Mouse (Mus musculus): ENCODE data around the gene Slc35e3. TPM values are rescaled to one million over a fixed set of nuclear protein-coding genes. Genes with fewer than 3 reads are reported as not detected.
"Not testable (repeated sequence)": the region's sequence is repeated elsewhere in the genome, so short reads cannot be mapped to it uniquely, and the experiment has no call there.

Gene Slc35e3
- polyA plus RNA-seq, 1 experiment from 2014 or later: 30.6 TPM

DNA sequence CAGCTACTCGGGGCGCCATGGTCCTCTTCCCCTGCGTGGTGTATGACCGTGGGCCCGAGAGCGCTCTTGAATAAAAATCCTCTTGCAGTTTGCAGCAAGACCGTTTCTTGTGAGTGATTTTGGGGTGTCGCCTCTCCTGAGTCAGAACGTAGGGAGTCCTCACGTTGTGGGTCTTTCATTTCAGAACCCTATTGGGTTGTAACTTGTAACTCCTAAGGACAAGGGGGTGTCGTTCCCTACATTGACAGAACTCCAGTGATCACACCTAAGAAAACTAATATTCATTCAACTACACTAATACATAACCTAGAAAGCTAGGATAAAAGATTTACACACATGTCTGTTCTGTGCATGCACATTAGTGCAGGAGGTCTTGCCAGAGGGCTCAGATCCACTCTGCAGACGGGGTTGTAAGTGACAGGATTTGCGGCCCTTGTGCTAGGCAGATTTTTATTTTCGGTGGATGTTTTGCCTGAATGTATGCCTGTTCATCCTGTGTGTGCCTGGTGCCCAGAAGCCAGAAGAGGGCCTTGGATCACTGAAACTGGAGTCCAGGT lies 3.7 kb upstream of the Slc35e3 start:
- H3K4me1 ChIP-seq (replicated peaks): peaks cover 6% of the 10 kb centered on the region
- no peak for ATAC-seq (ENCODE audit: low read depth)
- no peaks in the 10 kb centered on the region for H3K27me3 ChIP-seq
- WGBS: 92% methylated on average over 14 of the region's 14 CpGs
- no peak overlapping the region for H3K27ac ChIP-seq (replicated peaks)
- H3K4me2 ChIP-seq: no peak overlapping the region
- H3K4me3 ChIP-seq: no peak overlapping the region
- peaks cover 46% of the 10 kb centered on the region for H3K36me3 ChIP-seq
- H3K9me3 ChIP-seq: no peaks in the 10 kb centered on the region
- H3K9ac ChIP-seq: no peak overlapping the region

DNA sequence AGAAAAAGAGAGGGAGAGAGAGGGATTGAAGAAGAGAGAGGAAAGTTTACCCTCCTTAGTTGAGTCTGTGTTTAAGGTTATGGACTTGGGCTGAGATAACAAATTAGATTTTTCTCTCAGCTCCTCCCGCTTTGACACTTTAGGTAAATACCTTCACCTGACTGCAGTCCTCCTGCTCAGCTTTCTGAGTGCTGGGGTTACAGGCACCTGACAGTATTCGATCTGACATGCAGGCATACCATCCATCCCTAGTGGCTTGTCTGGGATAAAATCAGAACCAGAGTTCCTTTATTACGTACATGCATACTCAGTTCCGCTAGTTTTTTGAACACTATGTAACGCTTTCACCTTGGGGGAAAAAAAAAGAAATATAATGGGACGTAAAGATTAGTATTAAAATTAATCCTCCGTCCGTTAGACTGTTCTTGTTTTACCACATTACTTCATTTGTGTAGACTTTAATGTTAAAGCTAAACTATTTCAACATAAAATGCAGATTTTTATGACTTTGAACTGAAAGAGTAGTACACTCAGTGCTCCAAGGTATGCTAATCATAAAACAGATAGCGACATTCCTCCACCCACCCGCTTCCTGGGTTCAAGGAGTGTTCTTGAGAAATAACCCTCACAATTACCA lies 3.0 kb upstream of the Slc35e3 start:
- Histone ChIP-seq H3K27ac (replicated peaks) (no peak overlapping the region), H3K9me3 (no peaks in the 10 kb centered on the region), H3K4me2 (no peak overlapping the region), H3K4me1 (replicated peaks) (peaks cover 13% of the 10 kb centered on the region), H3K9ac (no peak overlapping the region), H3K27me3 (no peaks in the 10 kb centered on the region), H3K36me3 (peaks cover 40% of the 10 kb centered on the region), H3K4me3 (no peak overlapping the region)
- no peak for ATAC-seq (ENCODE audit: low read depth)
- 95% methylated on average over 10 of the region's 10 CpGs for WGBS

DNA sequence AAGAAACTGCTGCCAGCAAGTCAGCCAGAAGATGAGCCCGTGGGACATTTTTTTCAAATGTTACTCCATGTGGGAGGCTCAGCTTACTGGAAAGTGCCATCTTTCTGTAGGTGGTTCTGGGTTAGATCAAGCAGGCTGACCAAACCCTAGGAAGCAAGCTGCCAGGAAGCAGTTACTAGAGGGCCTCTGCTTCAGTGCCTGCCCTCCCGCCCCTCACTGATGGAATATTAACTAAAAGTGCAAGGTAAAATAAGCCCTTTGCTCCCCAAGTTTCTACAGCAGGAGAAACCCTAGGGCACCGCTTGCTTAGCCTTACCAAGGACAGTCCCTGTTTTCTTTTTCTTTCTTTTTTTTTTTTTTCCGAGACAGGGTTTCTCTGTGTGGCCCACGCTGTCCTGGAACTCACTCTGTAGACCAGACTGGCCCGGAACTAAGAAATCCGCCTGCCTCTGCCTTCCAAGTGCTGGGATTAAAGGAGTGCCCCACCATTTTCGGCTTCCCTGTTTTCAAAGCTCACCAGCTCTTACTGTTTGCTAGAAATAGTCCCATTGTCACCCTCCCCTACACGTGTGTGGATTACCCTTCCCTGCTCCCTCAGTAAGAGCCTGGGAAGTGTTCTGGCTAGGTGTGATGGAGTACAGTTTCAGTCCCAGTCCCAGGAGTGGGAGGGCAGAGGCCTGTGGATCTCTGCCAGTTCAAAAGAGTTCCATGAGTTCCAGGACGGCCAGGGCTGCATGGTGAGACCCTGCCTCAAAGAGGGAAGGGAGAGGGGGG lies 2.3 kb upstream of the Slc35e3 start:
- Histone ChIP-seq H3K4me1 (replicated peaks) (peaks cover 20% of the 10 kb centered on the region), H3K36me3 (peaks cover 40% of the 10 kb centered on the region), H3K4me2 (no peak overlapping the region), H3K9me3 (no peaks in the 10 kb centered on the region), H3K9ac (no peak overlapping the region), H3K4me3 (no peak overlapping the region), H3K27ac (replicated peaks) (no peak overlapping the region), H3K27me3 (no peaks in the 10 kb centered on the region)
- ATAC-seq (ENCODE audit: low read depth): no peak
- WGBS: 86% methylated on average over 10 of the region's 10 CpGs

DNA sequence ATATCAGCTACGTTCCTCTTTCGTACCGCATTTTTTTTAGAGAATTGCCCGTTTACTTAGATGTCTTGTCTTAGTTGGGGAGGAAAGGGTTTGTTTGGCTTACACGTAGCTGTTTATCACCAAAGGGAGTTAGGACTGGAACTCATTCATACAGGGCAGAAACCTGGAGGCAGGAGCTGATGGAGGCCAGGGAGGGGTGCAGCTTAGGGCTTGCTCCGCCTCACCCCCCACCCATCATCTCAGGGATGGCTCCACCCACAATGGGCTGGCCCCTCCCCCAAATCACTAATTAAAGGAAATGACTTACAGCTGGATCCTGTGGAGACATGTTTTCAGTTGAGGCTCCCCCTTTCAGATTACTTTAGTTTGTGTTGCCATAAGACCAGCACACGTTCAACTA lies 1.5 kb upstream of the Slc35e3 start:
- no peak overlapping the region for H3K4me2 ChIP-seq
- 92% methylated on average over 7 of the region's 7 CpGs for WGBS

DNA sequence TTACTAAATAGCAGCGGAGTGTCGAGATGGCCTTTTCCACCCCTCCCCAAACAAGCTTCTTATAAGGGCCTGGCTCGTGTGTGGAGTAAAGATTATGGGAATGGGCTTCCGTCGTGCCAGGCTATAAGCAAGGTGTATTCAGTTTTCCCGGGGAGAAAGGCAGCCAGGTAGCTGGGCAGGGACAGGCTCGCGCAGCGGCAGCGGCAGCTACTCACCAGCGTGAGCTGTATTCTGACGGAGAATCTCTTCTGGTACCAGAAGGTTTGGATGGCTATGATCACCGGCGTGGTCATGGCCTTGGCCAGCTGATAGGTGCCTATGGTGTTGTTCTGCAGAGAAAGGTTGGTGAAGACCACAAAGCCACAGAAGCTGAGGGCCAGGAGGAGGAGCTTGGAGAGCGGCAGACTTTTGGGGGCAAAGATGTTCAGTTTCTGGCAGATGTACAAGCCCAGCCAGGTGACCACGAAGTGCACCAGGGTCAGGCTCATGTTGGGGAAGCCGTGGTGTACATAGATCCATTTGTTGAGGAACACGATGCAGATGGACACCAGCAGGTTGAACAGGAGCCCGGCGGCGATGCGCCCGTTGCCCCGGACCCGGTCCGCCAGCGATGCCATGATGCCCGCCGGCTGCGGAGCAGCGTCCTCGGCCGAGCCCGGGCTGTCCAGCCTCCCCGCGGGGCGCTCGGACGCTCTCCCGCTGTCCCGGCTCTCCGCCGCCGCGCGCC lies 432 bp downstream of the Slc35e3 start:
- peaks cover 33% of the 10 kb centered on the region for H3K4me1 ChIP-seq (replicated peaks)
- peak overlapping the region; percentile 49 for H3K27ac ChIP-seq (replicated peaks)
- peak; percentile 71 for ATAC-seq (ENCODE audit: low read depth)
- H3K9me3 ChIP-seq, H3K27me3 ChIP-seq: not testable (repeated sequence)
- H3K9ac ChIP-seq: peak overlapping the region; percentile 81
- peak overlapping the region; percentile 81 for H3K4me2 ChIP-seq
- H3K36me3 ChIP-seq: peaks cover 29% of the 10 kb centered on the region
- peak overlapping the region; percentile 66 for H3K4me3 ChIP-seq
- WGBS: 2% methylated on average over 14 of the region's 46 CpGs

More for the DNA sequence above, 1.5 kb upstream of the Slc35e3 start:
- no peak overlapping the region for H3K27ac ChIP-seq (replicated peaks)
- H3K27me3 ChIP-seq: no peaks in the 10 kb centered on the region
- no peak overlapping the region for H3K9ac ChIP-seq
- ATAC-seq (ENCODE audit: low read depth): no peak
- H3K4me3 ChIP-seq: no peak overlapping the region
- H3K36me3 ChIP-seq: peaks cover 40% of the 10 kb centered on the region
- H3K9me3 ChIP-seq: no peaks in the 10 kb centered on the region
- peaks cover 23% of the 10 kb centered on the region for H3K4me1 ChIP-seq (replicated peaks)

DNA sequence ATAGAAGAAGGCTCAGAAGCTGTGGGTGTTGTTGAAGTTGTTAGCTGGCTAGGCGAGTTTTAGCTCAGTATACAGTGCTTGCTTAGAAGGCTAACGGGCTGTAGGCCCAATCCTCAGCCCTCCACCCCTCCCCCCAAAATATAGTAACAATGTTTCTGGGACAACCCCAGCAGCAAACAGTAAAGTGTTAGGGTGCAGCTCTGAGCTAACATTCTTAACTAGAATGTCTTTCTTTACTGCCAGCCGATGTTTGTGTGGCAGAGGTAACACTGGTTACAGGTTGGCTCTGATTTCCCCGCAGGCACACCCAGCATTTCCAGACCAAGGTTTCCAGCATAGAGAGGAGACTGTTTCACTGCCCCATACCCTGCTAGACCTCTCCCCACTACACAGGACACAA lies 2.2 kb downstream of the Slc35e3 start:
- Histone ChIP-seq H3K4me2 (peak overlapping the region; percentile 81), H3K4me3 (peak overlapping the region; percentile 66; the same call in 1 of the 2 replicates), H3K4me1 (replicated peaks) (peaks cover 33% of the 10 kb centered on the region), H3K27ac (replicated peaks) (peak overlapping the region; percentile 18; the same call in 1 of the 2 replicates), H3K36me3 (peaks cover 33% of the 10 kb centered on the region), H3K9ac (no peak overlapping the region), H3K9me3 (no peaks in the 10 kb centered on the region), H3K27me3 (no peaks in the 10 kb centered on the region)
- WGBS: 82% methylated on average over 4 of the region's 4 CpGs
- ATAC-seq (ENCODE audit: low read depth): no peak

DNA sequence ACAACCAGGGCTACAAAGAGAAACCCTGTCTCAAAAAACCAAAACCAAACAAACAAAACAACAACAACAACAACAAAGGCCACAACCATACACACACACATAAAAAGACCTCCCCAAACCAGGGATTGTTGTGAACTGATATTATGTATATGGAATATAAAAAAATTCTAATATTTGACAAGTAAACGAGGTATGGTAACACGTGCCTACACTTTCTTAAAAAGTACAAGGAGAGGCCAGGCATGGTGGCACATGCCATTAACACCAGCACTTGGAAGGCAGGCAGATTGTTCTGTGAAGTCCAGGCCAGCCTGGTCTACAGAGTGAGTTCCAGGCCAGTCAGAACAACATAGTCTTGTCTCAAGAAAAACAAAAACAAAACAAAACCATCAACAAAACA lies 3.0 kb downstream of the Slc35e3 start:
- H3K9me3 ChIP-seq: no peaks in the 10 kb centered on the region
- H3K27me3 ChIP-seq: no peaks in the 10 kb centered on the region
- WGBS: 94% methylated on average over 2 of the region's 2 CpGs
- no peak overlapping the region for H3K4me2 ChIP-seq
- no peak overlapping the region for H3K4me3 ChIP-seq
- H3K27ac ChIP-seq (replicated peaks): no peak overlapping the region
- H3K4me1 ChIP-seq (replicated peaks): peaks cover 33% of the 10 kb centered on the region
- no peak overlapping the region for H3K9ac ChIP-seq
- peaks cover 33% of the 10 kb centered on the region for H3K36me3 ChIP-seq
- ATAC-seq (ENCODE audit: low read depth): no peak

DNA sequence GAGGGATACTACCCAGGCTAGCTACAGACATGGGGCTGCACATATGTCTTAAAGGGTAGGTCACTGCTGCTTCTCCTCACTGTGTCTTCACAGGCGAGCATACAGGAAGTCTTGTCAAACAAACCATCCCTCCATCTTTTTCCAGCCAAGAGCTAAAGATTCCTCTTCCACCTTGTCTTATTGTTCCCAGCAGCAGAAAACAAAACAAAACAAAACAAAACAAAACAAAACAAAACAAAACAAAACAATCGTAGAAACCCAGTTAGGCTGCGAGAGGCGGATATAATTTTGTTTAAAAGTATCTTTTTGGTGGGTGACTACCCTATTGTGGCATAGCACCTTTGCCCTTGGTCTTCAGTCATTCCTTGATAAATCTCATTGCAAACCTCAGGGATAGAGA lies 3.5 kb downstream of the Slc35e3 start:
- ATAC-seq (ENCODE audit: low read depth): no peak
- peaks cover 38% of the 10 kb centered on the region for H3K36me3 ChIP-seq
- no peaks in the 10 kb centered on the region for H3K27me3 ChIP-seq
- no peaks in the 10 kb centered on the region for H3K9me3 ChIP-seq
- WGBS: 91% methylated on average over 4 of the region's 4 CpGs
- no peak overlapping the region for H3K9ac ChIP-seq
- peaks cover 33% of the 10 kb centered on the region for H3K4me1 ChIP-seq (replicated peaks)
- no peak overlapping the region for H3K4me2 ChIP-seq
- no peak overlapping the region for H3K27ac ChIP-seq (replicated peaks)
- no peak overlapping the region for H3K4me3 ChIP-seq

DNA sequence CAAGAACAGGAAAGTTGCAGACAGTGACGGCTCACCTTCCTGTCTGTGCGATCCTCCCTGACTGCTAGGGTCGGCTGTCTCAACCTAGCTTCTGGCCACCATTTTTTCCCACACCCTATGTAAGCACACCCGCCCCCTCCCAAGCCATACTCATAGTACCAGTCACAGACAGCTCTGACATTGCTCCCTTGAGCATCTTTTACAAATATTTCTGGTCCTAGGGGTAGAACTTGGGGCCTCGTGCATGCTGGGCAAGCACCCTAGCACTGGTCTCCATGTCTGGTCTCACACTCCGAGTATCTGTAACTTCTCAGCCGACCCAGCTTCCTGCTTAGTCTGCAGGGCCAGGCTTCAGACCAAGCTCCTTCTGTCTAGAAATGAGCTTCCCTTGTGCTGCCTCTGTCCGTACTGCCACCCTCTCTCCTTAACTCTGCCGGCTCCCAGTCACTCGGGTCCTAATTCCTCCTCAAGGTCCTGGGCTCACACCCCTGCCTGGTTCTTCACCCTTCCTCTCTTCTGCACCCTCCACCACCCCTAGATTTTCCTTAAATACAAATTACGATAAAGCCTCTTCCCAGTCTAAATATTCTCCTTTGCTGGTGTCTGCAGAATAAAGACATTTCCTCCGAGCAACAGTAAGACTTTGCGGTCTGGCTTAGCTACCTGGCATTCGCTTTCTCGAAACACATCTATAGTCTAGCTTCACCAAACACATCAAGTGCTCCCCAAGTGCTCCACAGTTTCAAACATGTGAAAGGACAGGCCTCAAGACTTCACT lies 4.3 kb downstream of the Slc35e3 start:
- 87% methylated on average over 15 of the region's 15 CpGs for WGBS
- peaks cover 45% of the 10 kb centered on the region for H3K36me3 ChIP-seq
- no peak for ATAC-seq (ENCODE audit: low read depth)

DNA sequence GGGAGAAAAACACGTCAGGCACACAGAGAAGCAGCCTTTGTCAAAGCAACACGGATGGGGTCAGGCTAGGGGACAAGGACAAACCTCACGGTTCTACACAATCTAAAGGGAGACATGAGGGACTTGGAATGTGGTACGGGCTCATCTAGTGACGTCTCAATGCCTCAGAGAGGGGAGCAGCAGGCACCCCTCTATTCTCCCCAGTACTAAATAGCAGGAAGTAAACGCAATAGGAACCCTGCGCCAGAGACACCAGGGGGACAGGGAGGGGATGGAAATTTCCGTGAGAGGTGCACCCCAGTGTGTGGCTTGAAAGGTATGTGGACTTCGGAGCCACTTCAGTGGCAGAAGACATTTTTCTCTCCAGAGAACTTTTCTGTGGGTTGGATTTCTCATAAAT lies 5.2 kb downstream of the Slc35e3 start:
- Histone ChIP-seq H3K9me3 (no peaks in the 10 kb centered on the region), H3K4me3 (no peak overlapping the region), H3K4me2 (no peak overlapping the region), H3K27me3 (no peaks in the 10 kb centered on the region), H3K36me3 (peaks cover 55% of the 10 kb centered on the region), H3K9ac (no peak overlapping the region), H3K27ac (replicated peaks) (no peak overlapping the region), H3K4me1 (replicated peaks) (peaks cover 33% of the 10 kb centered on the region)
- no peak for ATAC-seq (ENCODE audit: low read depth)
- WGBS: 87% methylated on average over 9 of the region's 9 CpGs

More for the DNA sequence above, 4.3 kb downstream of the Slc35e3 start:
- Histone ChIP-seq H3K27me3 (no peaks in the 10 kb centered on the region), H3K4me3 (no peak overlapping the region), H3K9ac (0 out of 2 replicates have a peak overlapping the region, but pooled peaks have one; percentile 6), H3K9me3 (no peaks in the 10 kb centered on the region), H3K27ac (replicated peaks) (0 out of 2 replicates have a peak overlapping the region, but pooled peaks have one; percentile 9), H3K4me1 (replicated peaks) (peaks cover 33% of the 10 kb centered on the region), H3K4me2 (0 out of 2 replicates have a peak overlapping the region, but pooled peaks have one; percentile 13)

DNA sequence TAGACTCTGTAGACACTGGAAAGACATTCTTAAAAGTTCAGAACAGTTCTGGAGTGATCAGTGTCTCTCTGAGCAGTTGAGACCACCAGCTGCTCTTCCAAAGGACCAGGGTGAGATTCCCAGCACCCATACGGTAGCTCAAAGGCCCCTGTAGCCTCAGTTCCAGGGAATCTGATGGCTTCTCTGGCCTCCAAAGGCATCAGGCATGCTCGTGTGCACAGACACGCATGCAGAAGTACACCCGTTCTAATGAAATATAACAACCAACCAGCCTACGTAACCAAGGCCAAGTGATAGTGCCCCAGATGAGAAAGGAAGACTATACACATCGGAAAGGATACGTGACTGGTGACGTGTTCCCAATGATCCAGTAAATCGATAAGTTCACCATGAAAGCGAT lies 6.0 kb downstream of the Slc35e3 start:
- no peak overlapping the region for H3K4me3 ChIP-seq
- WGBS: 96% methylated on average over 10 of the region's 10 CpGs
- H3K9me3 ChIP-seq: no peaks in the 10 kb centered on the region
- no peak overlapping the region for H3K9ac ChIP-seq
- H3K4me2 ChIP-seq: no peak overlapping the region
- peaks cover 29% of the 10 kb centered on the region for H3K4me1 ChIP-seq (replicated peaks)
- H3K36me3 ChIP-seq: peaks cover 56% of the 10 kb centered on the region
- ATAC-seq (ENCODE audit: low read depth): no peak
- H3K27ac ChIP-seq (replicated peaks): no peak overlapping the region
- H3K27me3 ChIP-seq: no peaks in the 10 kb centered on the region

Data from neural tube, embryonic 13.5 days (tissue).